Mouse (Mus musculus) thymus, postnatal 10 days (tissue): Measurements from ENCODE around the gene Tmem223.
A peak's percentile ranks its signal among the peaks of the same experiment; 100 is the strongest.

ENCODE experiments used
- DNase-seq, 2 experiments: peaks; one replicate each; pipeline ENCODE4 v3.0.0; 2021; ENCODE audit warnings: low spot score in 2 of 2

Gene Tmem223

DNA sequence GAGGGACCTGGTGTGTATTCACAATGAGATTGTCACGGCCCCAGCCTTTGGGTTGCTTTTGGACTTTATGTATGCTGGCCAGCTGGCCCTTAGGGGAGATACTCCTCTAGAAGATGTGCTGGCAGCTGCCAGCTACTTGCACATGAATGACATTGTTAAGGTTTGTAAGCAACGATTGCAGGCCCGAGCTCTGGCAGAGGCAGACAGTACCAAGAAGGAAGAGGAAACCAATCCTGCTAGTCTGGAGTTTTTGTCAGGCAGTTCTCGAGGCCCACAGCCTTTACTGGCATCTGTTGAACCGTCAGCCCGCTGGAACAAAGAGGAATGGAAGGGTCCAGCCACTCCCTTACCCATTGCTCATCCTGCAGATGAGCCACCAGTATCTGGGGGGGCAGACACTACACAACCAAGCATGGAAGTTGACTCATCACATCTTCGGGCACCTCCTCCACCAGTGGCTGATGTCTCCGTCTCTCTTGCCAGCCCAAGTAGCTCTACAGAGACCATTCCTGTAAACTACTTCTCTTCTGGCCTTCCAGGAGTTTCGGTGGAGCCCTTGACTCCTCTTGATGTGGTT is 32.5 kb downstream of the Tmem223 start:
- DNase-seq = no peak

- DNase-seq = no peak
Observed at GRCm38 (mm10) chr19:8803879-8804660, 33.3 kb downstream of the Tmem223 start.

DNA sequence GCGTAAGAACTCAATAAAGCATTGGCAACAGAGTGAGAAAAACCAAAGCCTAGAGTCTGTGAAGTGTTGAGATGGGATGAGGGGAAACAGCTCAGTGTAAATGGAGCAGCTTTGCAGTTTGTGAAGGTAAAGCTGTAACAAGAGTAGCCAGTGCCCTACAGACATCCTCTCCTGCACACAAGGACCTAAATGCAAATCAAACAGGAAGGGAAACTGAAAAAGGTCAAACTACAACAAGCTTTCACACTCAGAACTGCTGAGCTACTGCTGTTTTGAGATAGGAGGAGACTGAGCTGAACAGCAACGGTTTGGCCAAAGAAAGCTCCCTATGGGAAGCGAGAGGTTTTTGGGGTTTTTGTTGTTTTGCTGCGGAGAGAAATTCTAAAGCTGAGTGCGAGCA is 36.0 kb downstream of the Tmem223 start:
- DNase-seq = no peak

DNA sequence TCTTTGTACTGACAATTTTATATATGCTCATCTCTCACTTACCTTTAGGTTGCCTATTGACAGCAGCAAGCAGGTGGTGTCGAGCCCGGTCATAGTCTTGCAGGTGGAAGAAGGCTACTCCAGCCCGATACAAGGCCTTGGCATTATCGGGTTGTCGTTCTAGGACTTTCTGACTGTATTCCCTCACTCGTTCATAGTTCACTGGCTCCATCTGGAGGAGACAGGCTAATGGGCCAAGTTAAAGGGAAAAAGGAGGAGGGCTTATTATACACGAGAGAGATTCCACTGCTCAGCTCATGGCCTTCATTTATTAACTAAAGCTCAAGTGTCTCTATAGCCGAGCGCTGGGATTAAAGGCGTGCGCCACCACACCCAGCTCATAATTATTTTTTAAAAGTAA is 45.0 kb downstream of the Tmem223 start:
- no peak for DNase-seq

DNA sequence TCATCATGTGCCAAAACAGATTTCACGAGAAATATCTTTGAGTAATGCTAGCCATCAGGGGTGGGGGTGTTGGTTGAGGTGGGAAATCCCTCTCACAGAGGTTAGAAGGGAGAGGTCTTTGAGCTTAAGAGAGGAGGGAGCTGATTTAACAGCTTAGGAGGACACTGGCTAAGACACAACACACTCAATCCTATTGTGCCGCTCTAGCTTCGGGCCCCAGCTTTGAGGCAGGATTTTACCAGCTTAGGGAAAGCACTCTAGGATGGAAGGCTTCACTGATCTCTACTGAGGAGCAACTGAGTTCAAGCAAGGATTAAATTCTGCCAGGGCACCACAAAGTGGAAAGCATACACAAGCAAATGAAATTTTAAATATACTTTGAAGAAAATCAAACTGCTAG is 46.2 kb downstream of the Tmem223 start:
- no peak for DNase-seq

- no peak for DNase-seq
Observed at GRCm38 (mm10) chr19:8818301-8818798, 47.6 kb downstream of the Tmem223 start.

DNA sequence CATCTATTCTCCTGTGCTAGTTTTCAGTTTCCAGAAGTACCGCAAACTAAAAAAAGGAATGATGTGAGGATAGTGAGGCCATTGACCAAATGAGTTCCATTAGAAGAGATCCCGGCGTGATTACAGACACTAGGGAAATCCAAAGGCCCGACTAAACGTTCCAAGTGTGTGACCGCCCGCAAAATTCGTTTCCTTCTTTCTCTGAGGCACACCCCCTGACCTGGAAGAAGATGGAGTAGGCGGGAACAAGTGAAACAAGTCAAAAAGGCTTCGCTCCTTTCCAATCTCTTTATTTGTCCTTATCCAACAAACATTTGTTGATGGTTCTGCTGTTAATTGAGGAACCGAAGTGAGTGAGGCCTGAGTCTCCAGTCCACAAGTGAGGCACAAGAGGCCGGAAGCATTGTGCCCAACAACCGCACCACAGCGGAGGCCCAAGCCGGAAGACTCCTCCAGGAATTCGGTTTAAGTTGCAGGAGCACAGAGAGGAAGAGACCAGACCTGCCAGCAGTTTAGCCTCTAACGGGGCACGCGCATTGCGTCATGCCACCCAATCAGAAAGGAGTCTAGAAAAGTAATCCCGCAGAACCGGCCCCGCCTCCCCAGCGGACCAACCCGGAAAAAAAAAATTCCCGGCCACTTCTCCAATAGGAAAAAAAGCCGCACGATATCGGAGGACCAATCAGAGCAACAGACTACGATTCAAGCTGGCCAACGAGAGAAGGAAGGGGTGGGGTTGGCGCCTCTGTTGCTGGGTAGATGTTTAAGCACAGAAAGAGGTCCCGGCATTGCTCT is 48.2 kb downstream of the Tmem223 start, which contains the start of gene Ttc9c:
TSS of gene Ttc9c (minus strand) at position 533 of the 795 bp plus-strand sequence.
- DNase-seq = peak; percentile 90 to 93

DNA sequence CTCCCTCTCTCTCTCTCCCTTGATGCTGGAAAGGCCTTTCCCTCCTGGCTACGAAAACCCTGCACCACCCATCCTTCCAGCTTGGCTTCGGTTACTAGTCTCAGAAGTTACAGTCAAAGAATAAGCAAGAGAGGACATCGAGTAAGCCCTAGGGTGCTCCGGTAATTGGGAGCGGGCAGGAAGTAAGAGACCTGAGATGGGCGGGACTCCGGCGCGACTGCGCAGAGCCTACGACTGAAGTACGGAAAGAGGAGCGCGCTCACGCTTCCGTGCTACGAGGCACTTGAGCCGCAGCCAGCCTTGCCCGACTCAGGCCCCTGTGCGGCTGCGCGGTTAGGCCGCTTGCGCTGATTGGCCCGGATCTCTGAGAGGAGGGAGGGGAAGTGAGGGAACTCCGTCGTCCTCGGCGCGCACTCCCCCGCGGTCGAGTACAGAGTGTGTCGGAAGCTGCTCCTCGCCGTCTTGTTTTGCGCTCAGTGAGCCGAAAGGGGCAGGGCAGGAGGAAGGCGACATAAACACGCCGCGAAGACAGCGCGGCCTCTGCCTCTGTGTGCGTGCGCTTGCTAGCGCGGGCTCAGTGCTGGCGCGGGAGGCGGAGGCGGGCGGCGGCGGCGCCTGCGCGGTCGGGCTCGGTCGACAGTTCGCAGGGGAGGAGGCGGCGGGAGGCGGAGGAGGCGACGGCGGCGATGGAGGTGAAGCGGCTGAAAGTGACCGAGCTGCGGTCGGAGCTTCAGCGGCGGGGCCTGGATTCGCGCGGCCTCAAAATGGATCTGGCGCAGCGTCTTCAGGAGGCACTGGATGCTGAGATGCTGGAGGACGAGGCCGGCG is 49.0 kb downstream of the Tmem223 start, which contains the start of gene Hnrnpul2:
TSS of gene Hnrnpul2 (plus strand) at position 415 of the 828 bp plus-strand sequence.
- DNase-seq = peak; percentile 95 to 99

GRCm38 (mm10) chr19:8820424-8820956 is 49.7 kb downstream of the Tmem223 start:
- peak in 1 of 2 experiments; percentile 44 for DNase-seq

DNA sequence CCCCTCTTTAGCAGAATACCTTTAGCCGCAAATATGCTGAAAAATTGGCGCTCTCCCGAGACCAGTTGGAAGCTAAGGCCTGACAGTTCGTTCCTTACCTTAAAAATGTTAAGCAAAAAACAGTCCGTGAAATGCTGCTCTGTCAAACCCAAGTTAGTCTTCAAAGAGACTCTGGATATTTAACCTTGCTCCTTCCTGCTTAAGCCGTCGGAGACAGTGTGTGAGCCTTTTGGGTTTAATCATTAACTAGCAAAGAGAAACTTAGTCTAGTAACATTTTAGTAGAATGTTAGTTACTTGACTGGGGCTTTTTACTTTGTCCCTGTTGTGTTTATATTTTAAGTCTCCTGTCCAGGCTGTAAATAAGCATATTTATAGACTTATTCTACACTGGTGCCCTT is 50.4 kb downstream of the Tmem223 start:
- no peak for DNase-seq
